Mouse (Mus musculus) frontal cortex, adult (tissue): Measurements from ENCODE around the gene Ccr4.

Source experiments
- ATAC-seq: cut with Nextera tagmentation; 2 replicates; pipeline ENCODE4 v1.9.2; 2017; ENCODE audit warnings: mild to moderate bottlenecking, moderate library complexity, mixed read lengths; ENCODE audit not compliant: low TSS enrichment

Ccr4 gene

DNA sequence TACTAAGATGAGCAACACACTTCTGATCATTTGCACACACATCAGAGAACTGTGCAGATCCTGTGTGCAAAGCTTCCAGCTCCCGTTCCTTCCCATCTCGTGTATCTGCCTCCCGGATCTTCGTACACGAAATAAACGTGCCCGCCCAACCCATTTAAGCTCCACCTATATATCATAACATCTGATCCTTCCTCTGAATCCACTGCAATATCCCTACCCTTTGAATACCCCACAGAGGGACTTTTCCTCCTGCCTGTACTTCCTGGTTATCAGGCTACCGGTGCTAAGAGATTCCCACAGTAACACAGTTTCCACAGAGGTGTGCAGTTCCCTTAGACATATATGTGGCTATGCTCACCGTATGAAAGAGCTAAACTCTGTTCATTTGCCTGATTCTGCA is at the start of gene Ccr4:
TSS of gene Ccr4 (minus strand) at position 101 of the 400 bp plus-strand sequence.
- ATAC-seq = no peak

DNA sequence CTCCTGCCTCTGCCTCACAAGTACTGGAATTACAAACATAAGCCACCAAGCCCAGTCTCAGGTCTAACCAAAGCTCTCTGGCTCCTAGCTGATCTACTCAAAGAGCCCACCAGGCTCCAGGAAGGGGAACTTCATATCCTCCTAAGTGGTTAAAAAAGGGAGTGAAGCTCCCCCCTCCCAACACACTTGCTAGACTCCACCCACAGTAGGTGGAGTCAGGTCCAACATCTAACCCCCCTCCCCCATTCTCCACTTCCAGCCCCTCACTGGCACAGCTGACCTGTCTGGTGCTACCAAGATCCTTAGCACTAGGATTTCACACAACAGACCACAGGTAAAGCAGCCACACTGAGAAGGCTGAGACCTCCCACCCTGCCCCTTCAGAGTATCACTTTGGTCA is 49.1 kb upstream of the Ccr4 start:
- no peak for ATAC-seq

DNA sequence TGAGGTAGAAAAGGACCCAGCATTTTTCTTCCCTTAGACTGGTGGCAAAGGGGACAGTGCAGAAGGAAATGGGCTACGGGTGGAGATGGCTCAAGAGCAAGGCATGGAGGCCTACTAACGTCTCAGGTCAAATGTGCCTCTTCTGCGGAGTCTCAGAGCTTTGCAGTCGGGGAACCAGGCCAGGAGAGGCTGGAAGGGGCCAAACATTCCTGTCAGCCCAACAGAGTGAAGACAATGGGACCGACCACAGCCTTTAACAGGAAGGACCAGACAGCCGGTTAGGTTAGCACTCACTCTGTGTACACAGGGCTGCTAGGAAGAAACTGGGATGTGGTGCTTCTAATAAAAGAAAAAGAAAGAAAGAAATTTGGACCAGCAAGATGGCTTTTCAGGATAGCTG is 45.3 kb upstream of the Ccr4 start:
- ATAC-seq = no peak

DNA sequence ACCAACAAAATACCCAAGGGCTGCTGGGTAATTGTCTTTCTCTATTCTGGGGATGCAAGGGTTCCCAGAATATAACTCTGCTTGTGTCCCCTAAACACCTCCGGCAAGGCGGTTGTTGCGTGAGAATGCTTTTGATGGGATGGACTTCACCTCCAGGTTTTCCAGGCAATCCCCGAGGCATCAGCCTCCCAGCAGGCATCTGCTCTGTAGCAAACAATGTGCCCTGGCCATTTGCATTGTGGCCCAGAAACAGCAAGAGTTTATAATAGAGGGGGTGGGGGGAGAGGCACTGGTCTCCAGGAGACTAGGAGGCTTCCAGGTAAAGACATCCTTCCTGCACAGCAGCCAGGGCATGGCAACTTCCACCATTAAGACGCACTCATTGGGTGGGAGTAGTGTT is 44.4 kb upstream of the Ccr4 start:
- ATAC-seq = no peak

GRCm38 (mm10) chr9:114548496-114548895 is 43.8 kb upstream of the Ccr4 start:
- ATAC-seq = no peak

DNA sequence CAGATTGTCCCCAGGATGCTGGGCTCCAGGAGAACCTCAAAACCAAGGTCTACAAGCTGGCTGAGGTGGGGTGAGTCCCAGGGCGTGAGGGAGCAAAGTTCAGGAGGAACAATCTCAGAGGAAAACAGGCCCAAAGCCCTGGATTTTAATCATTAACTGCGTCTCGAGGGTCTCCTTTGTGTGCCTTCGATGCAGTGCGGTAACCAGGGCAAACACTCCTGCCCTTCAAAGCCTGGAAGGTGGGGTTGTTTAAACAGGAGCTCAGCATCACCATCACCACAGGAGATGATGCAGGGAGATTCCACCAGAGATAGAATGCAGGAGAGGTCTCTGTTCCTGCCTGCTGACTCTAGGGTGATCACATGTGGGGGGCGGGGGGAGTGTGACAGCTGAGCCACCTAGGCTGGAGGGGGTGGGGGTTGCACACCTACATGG is 42.9 kb upstream of the Ccr4 start:
- no peak for ATAC-seq

DNA sequence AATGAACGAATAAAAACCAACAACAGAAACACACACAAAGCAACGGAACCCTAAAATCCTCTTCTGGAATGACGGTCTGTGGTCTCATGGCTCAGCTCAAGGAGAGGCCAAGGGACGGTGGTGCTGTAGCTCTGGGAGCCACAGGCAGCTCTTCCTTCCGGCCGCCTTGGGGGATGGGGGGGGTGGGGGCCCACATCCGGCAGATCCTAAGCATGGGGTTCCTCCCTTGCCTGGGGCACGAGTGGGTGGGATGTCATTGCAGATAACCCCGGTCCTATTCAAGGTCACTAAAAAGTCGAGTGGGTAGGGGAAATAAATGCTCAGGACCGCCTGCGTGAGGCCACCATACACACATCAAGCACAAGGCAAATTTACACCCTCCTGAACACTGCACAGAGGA is 42.0 kb upstream of the Ccr4 start:
- ATAC-seq = no peak

- no peak for ATAC-seq
Measured at GRCm38 (mm10) chr9:114544754-114545393, 40.2 kb upstream of the Ccr4 start.

DNA sequence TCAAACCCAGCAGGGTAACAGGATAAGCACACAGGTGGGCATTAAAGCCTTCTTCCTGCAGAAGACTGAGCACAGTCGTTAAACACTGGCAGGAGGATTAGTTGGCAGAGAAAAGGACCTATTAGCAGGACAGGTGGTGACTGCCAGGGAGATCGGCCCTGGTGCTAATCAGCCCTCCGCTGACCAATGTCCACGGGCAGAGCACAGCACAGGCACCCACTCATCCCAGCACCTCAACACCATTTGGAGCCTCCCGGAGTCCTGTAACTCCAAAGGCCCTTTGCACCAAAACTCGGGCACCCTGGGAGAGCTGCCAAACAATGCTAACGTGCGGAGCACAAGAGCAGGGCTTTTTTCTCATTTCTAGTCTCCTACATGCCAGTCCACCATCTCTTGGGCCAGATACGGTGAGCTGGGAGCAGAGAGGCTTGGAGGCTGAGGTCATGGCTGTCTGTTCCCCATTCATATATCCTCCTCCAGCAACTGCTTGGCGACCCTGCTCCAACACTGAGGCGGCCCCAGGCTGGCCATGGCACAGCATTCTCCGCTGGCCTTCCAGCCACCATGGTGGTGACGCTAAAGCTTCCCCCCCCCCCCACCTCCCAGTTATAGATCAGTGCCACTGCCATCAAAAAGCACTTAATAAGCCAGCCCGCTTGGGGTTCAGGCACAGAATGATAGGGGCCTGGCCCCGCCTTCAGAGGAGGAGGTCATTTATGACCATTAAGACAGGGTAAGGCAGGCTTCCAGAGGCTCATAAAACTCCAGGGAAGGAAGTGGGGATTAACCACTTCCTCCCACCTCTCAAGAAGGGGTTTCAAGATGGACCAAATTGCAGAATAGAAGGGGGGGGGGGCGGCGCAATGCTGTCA is 39.4 kb upstream of the Ccr4 start:
- ATAC-seq = no peak

- no peak for ATAC-seq
Measured at GRCm38 (mm10) chr9:114541279-114541741, 36.6 kb upstream of the Ccr4 start.

DNA sequence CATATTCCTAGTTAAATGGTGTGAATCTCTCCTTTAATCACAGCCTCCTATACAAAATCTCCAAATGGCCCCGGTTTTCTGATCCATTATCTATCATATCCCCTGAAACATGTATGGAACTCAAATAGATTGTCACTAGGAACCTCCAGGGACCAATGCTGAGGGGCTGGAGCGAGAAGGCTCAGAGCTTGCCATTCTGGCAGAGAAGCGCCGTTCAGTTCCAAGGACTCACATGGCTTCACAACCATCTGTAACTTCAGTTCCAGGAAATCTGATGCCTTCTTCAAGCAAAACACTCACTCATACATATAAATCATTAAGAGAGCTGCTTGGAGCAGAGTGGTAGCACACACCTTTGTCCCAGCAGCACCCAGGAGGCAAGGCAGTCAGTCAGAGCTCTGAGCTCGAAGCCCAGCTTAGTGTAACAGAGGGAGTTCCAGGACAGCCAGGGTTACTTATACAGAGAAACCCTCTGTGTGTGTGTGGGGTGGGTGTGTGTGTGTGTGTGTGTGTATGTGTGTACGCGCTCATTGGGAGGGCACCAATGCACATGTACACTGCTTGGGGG is 34.4 kb upstream of the Ccr4 start:
- ATAC-seq = no peak

GRCm38 (mm10) chr9:114536628-114537027 is 31.9 kb upstream of the Ccr4 start:
- no peak for ATAC-seq

GRCm38 (mm10) chr9:114534747-114535517 is 30.2 kb upstream of the Ccr4 start:
- peak; percentile 74 for ATAC-seq

DNA sequence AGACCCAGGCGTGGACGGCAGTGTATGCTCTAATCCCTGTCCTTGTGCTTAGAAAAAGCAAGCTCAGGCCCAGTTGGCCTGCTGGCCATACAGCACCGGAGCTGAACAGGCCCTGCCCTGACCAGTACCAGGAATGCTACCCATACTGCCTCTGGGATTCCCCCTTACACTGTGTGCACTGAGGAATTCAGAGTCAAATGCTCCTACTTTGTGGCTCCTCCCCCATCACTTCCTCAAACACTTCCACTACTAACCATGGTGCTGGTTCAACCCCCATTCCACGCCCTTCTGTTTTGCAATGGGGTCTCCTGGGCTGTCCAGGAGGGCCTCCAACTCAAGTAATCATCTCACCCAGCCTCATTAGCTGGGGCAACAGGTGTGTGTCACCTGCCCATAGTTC is 29.1 kb upstream of the Ccr4 start:
- no peak for ATAC-seq

DNA sequence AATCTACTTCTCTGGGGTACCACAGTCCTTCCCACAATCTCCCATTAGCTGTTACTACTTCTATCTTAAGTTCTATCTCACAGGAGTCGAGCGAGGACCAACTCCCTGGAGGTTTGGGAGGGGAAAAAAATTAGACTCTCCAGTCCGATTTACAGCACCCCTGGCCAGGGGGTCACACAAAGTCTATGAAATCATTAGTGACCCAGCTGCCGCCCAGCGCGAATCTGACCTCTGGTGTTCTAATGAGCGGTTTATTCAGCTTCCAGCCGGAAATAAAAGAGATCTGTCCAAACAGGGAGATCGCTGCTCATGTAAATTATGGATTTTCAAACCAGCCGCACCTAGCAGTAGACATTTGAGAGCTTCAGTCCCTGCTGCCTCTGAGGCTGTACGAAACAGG is 26.6 kb upstream of the Ccr4 start:
- no peak for ATAC-seq

DNA sequence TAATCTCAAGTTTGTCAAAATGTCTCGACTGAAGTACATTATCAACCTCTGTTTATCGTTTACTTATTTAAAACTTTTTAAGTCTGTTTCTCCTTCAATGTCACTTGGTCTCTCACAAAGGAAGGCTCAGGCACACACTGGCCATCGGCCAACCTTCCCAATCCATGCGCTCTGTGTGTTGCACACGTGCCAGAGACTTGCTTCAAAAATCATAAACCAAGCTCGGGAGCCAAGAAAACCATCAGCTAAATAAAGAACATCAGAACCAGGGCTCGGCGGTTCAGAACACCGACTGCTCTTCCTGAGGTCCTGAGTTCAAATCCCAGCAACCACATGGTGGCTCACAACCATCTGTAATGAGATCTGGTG is 23.9 kb upstream of the Ccr4 start:
- ATAC-seq = no peak

- ATAC-seq = no peak
Measured at GRCm38 (mm10) chr9:114527992-114528679, 23.4 kb upstream of the Ccr4 start.

DNA sequence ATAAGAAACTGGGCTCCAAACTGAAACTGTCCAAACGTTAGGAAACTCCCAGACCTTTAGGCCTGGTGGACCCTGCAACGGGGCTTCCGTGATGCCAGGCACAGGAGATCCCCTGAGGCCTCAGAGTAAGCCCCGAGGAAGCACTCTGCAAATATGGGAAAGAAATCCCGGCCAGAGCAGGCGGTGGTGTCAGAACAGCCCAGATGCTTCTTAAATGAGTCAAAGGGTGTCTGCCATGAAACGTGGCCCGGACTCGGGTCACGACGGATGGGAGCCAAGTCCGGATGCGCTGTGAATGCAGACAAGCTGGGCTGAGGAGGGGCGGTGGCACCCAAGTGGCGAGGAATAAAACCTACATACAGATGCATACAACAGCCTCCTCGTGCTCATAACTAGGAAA is 22.4 kb upstream of the Ccr4 start:
- no peak for ATAC-seq

DNA sequence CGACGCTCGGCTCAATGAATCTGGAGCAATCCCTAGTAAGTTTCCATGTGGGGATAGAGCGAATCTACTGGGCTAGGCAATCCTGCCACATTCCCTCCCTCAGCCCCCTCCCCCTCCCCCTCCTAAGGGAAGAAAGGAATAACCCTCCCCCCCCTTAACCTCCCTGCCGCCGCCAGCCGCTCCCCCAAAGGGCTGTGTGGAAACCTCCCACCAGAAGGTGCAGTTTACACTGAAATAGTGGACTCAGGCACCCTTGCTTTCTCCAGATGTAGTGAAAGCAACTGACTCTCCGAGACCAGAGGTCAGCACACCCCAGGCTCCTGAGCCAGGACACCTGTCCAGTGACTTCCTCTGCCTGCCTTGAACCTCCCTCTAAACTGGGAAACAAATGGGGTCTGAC is 21.9 kb upstream of the Ccr4 start:
- ATAC-seq = no peak

DNA sequence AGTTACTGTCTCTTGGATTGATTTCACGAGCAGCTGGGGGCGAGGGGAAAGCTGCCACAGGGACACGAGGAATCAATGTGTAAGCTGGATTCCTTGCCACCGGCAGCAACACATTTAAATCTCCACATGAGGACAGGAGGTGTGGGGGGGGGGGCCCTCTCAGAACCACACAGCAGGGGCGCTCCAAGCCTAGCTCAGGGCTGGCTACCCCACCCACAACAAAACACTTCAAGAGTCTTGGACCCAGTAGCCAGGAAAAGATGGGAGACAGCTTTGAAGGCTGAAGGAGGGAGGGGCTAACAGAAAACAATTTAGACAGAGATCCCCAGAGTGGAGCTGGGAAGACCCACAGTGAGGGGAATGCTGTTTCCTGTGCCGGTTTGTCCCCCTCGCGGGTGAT is 21.2 kb upstream of the Ccr4 start:
- ATAC-seq = no peak

GRCm38 (mm10) chr9:114525073-114525633 is 20.4 kb upstream of the Ccr4 start:
- ATAC-seq = no peak
